Mouse (Mus musculus) E14TG2a.4 (cell line): ENCODE measurements at regions not wholly inside any gene's neighbourhood (a gene's known extent, or its start where the extent isn't known, plus 50 kb on each side); places are given as distances from the start of the nearest gene placed in this dataset.

Experiments
- CTCF ChIP-seq: conservative IDR thresholded peaks from 2 replicates; pipeline ENCODE4 v1.5.1; 2014; ENCODE audit warnings: low read length
- NANOG ChIP-seq: IDR thresholded peaks from 2 replicates; pipeline ENCODE4 v1.6.1; 2014; ENCODE audit warnings: borderline replicate concordance, low read length, mixed read lengths
- POU5F1 ChIP-seq: IDR thresholded peaks from 2 replicates; pipeline ENCODE4 v1.6.1; 2014; ENCODE audit warnings: low read length, borderline replicate concordance

DNA sequence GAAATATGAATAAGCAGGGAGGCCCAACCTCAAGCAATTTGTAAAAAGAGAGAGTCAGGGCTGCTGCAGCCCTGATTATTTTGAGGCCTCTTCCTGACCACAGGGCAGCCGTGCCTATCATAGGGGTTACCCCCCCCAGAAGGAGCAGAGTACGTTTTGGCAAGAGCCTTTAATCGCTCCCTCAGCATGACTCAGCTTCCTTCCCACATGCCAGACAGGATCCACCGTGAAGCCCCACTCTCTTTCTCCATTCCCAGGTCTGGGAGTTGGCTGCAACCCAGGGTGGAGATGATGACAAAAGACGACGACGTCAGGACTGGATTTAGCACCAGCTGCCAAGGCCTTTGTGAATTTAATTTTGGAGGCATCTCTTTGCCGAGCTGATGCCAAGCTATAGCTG is 67.9 kb upstream of the Bace2 start:
- TF ChIP-seq CTCF (no peak), NANOG (no peak), POU5F1 (no peak)
